ENCODE assay signal across 10 mouse cellular contexts in genomic region chr8:57966676-57967075, GRCm38 (mm10).
DNase-seq lines count a peak whose midpoint lies in the region; ATAC-seq and TF ChIP-seq lines count a peak whose summit lies in the region.
"Had no signal": no experiment of that assay in that cellular context is flagged by ENCODE, and none has a peak within 500 bp of the region (broad histone marks: within the 10 kb centered on the region; RNA-seq: fewer than 3 reads in every experiment).

No protein-coding gene starts in this region.

- no peaks in the 10 kb centered on the region for H3K4me1 ChIP-seq in lung, embryonic 14.5 days (ENCODE audit: insufficient read depth)
- H3K4me1 ChIP-seq in midbrain, postnatal 0 days (ENCODE audit: insufficient read depth, low read length) = no peaks in the 10 kb centered on the region
- no peaks in the 10 kb centered on the region for H3K4me1 ChIP-seq in heart, embryonic 11.5 days (ENCODE audit: control insufficient read depth, insufficient read depth, low read length)
- H3K4me1 ChIP-seq in forebrain, embryonic 16.5 days (replicated peaks; ENCODE audit: control insufficient read depth, insufficient read depth, low read length) = peaks cover 5% of the 10 kb centered on the region; the same call in 1 of the 2 replicates

- no peaks in the 10 kb centered on the region for H3K36me3 ChIP-seq in lung, embryonic 14.5 days (ENCODE audit: insufficient read depth)
- H3K36me3 ChIP-seq in midbrain, postnatal 0 days (ENCODE audit: insufficient read depth, low read length) = no peaks in the 10 kb centered on the region
- no peaks in the 10 kb centered on the region for H3K36me3 ChIP-seq in heart, embryonic 11.5 days (ENCODE audit: control insufficient read depth, insufficient read depth, low read length)
- no peaks in the 10 kb centered on the region for H3K36me3 ChIP-seq in forebrain, embryonic 16.5 days (ENCODE audit: control insufficient read depth, insufficient read depth)
- H3K36me3 ChIP-seq: embryonic facial prominence, embryonic 15.5 days; hindbrain, embryonic 15.5 days had no signal

- H3K9me3 ChIP-seq in lung, embryonic 14.5 days (ENCODE audit: low read depth, low read length) = no peaks in the 10 kb centered on the region
- no peaks in the 10 kb centered on the region for H3K9me3 ChIP-seq in midbrain, postnatal 0 days (ENCODE audit: low read length)
- H3K9me3 ChIP-seq in heart, embryonic 11.5 days (replicated peaks; ENCODE audit: control insufficient read depth, low read length) = no peaks in the 10 kb centered on the region
- no peaks in the 10 kb centered on the region for H3K9me3 ChIP-seq in forebrain, embryonic 16.5 days (ENCODE audit: control insufficient read depth, low read length)
- H3K9me3 ChIP-seq: embryonic facial prominence, embryonic 15.5 days; hindbrain, embryonic 15.5 days had no signal

- H3K4me2 ChIP-seq in lung, embryonic 14.5 days = no peak overlapping the region
- no peak overlapping the region for H3K4me2 ChIP-seq in midbrain, postnatal 0 days (ENCODE audit: low read depth, low read length, poor library complexity, severe bottlenecking)
- no peak overlapping the region for H3K4me2 ChIP-seq in heart, embryonic 11.5 days
- no peak overlapping the region for H3K4me2 ChIP-seq in forebrain, embryonic 16.5 days (ENCODE audit: low read length)
- H3K4me2 ChIP-seq: embryonic facial prominence, embryonic 15.5 days; hindbrain, embryonic 15.5 days had no signal

- 22% methylated on average over 6 of the region's 6 CpGs for WGBS in lung, embryonic 14.5 days
- WGBS in midbrain, postnatal 0 days = 25% methylated on average over 6 of the region's 6 CpGs
- WGBS in heart, embryonic 11.5 days (ENCODE audit: insufficient replicate concordance) = 21% methylated on average over 6 of the region's 6 CpGs
- WGBS in forebrain, embryonic 16.5 days = 17% methylated on average over 6 of the region's 6 CpGs

- no peak for DNase-seq in gastrocnemius, adult 2 months
- no peak for DNase-seq in gastrocnemius, postnatal 25 days
- DNase-seq in lung, embryonic 14.5 days = peak; percentile 66
- no peak for DNase-seq in lung, postnatal 25 days (ENCODE audit: low spot score)
- peak; percentile 4 for DNase-seq in NIH3T3 (ENCODE audit: low read depth)
- DNase-seq in midbrain, postnatal 0 days (ENCODE audit: low spot score) = peak; percentile 41

- ATAC-seq in lung, embryonic 14.5 days (ENCODE audit: insufficient read depth) = no peak
- no peak for ATAC-seq in midbrain, postnatal 0 days (ENCODE audit: low FRiP score)
- ATAC-seq in heart, embryonic 11.5 days (replicated peaks; ENCODE audit: insufficient number of reproducible peaks, low FRiP score, low TSS enrichment) = no peak
- ATAC-seq in forebrain, embryonic 16.5 days = no peak

- no peaks in the 10 kb centered on the region for H3K27me3 ChIP-seq in lung, embryonic 14.5 days (ENCODE audit: insufficient read depth, low read length)
- no peaks in the 10 kb centered on the region for H3K27me3 ChIP-seq in midbrain, postnatal 0 days (ENCODE audit: insufficient read depth, low read length)
- no peaks in the 10 kb centered on the region for H3K27me3 ChIP-seq in heart, embryonic 11.5 days (ENCODE audit: control insufficient read depth, insufficient read depth, low read length)
- no peaks in the 10 kb centered on the region for H3K27me3 ChIP-seq in forebrain, embryonic 16.5 days (replicated peaks; ENCODE audit: control insufficient read depth, insufficient read depth, low read length)
- H3K27me3 ChIP-seq: embryonic facial prominence, embryonic 15.5 days; hindbrain, embryonic 15.5 days had no signal

- intact Hi-C loops in gastrocnemius, adult 2 months (cut with DNase I) = no loop called here

- no peak overlapping the region for H3K4me3 ChIP-seq in gastrocnemius, adult 2 months
- H3K4me3 ChIP-seq in lung, embryonic 14.5 days (ENCODE audit: low read depth, low read length) = no peak overlapping the region
- no peak overlapping the region for H3K4me3 ChIP-seq in midbrain, postnatal 0 days (ENCODE audit: low read depth, low read length)
- H3K4me3 ChIP-seq in heart, embryonic 11.5 days (ENCODE audit: low read depth, low read length) = no peak overlapping the region
- H3K4me3 ChIP-seq in forebrain, embryonic 16.5 days (replicated peaks; ENCODE audit: low read length) = no peak overlapping the region
- H3K4me3 ChIP-seq: embryonic facial prominence, embryonic 15.5 days; hindbrain, embryonic 15.5 days had no signal

- H3K9ac ChIP-seq in lung, embryonic 14.5 days = no peak overlapping the region
- no peak overlapping the region for H3K9ac ChIP-seq in midbrain, postnatal 0 days (replicated peaks; ENCODE audit: low read length, poor library complexity, severe bottlenecking)
- H3K9ac ChIP-seq in heart, embryonic 11.5 days (ENCODE audit: low read depth, low read length) = no peak overlapping the region
- no peak overlapping the region for H3K9ac ChIP-seq in forebrain, embryonic 16.5 days (replicated peaks; ENCODE audit: low read depth, low read length)
- H3K9ac ChIP-seq: embryonic facial prominence, embryonic 15.5 days; hindbrain, embryonic 15.5 days had no signal

- TF ChIP-seq CTCF in gastrocnemius, adult 2 months (IDR thresholded peaks at IDR 0.05) = peak; percentile 54
- TF ChIP-seq CTCF in lung, embryonic 14.5 days (IDR thresholded peaks at IDR 0.05; ENCODE audit: low read depth) = peak; percentile 66
- peak; percentile 70 for TF ChIP-seq CTCF in midbrain, postnatal 0 days (IDR thresholded peaks at IDR 0.05)

- no peak overlapping the region for H3K27ac ChIP-seq in gastrocnemius, adult 2 months
- no peak overlapping the region for H3K27ac ChIP-seq in lung, embryonic 14.5 days (ENCODE audit: low read depth)
- no peak overlapping the region for H3K27ac ChIP-seq in midbrain, postnatal 0 days (ENCODE audit: low read depth, low read length)
- H3K27ac ChIP-seq in heart, embryonic 11.5 days (ENCODE audit: low read depth, low read length) = no peak overlapping the region
- H3K27ac ChIP-seq in forebrain, embryonic 16.5 days (ENCODE audit: low read length) = no peak overlapping the region
- H3K27ac ChIP-seq: embryonic facial prominence, embryonic 15.5 days; hindbrain, embryonic 15.5 days had no signal

Comparison
In these comparisons a context has a peak if more than half of its experiments do, and no peak if none do; other contexts are left out.
1. DNase-seq: peak in lung, embryonic 14.5 days (single experiment), NIH3T3 (single experiment) and midbrain, postnatal 0 days (single experiment); none in gastrocnemius, adult 2 months (single experiment), gastrocnemius, postnatal 25 days (single experiment) and lung, postnatal 25 days (single experiment).
2. Peak in every context shown above with its lines, with median percentiles within 50 percentile points of each other: CTCF ChIP-seq.